Mouse (Mus musculus): ENCODE data around the gene Fbxl20.

DNA sequence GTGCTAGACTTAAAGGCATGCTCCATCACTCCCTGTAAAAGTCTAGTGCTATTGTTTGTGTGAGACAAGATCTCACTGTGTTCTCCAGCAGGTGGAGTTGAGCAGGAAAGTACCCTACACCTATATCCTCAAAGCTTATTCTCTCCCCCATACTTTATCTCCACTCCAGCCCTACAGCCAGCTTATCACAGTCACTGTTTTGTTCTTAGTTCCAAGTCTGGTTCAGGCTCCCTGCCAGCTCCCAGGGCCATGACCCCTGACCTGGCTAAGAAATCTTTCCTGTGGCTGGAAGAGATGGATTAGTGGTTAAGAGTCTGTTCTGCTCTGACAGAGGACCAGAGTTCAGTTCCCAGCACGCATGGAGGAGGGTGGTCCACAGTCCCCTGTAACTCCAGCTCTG lies 103.7 kb downstream of the Fbxl20 start:
- TF ChIP-seq GATA1 (IDR thresholded peaks at IDR 0.05; ENCODE audit: low read length), result no peak
- no peak for TF ChIP-seq TAL1 (IDR thresholded peaks at IDR 0.05; ENCODE audit: low read length)

Data from erythroblast, embryonic 14.5 days (primary cell).